Mouse (Mus musculus) CH12.LX (cell line): ENCODE results near the gene Zkscan1. TPM values are rescaled to one million over a fixed set of nuclear protein-coding genes. Genes with fewer than 3 reads are reported as not detected.

Experiments used
- polyA plus RNA-seq: library from polyadenylated mRNA; unstranded; fragments of >175 nt; gene quantifications from 2 replicates; pipeline ENCODE4 v1.2.1, GENCODE M21; 2012; ENCODE audit warnings: low read depth; ENCODE audit not compliant: insufficient read length
- total RNA-seq, 2 experiments: library from RNA; depleted of rRNA; stranded (reverse); fragments of 300-350 nt in 1 of 2; fragments of >200 nt in 1 of 2; gene quantifications; 2 replicates each; pipeline ENCODE4 v1.2.3; 2012 to 2014

The Zkscan1 gene
- total and polyA plus RNA-seq, 3 experiments: 9.2 to 10.7 (median 9.5) TPM

Other genes with a start within 250 kb of the Zkscan1 start
Only the 20 nearest of the 24 such genes appear.
- gene Cyp3a13, start 163.5 kb upstream of the Zkscan1 start, total RNA-seq (2012; rRNA removed): not detected in 2 replicates
- not detected in 2 replicates for gene Cyp3a13, start 163.5 kb upstream of the Zkscan1 start, total RNA-seq (2014; rRNA removed)
- 0.16 TPM in 1 of 2 replicates, not detected in the other for gene Cyp3a13, start 163.5 kb upstream of the Zkscan1 start, polyA plus RNA-seq
- not detected in 2 replicates for gene Gjc3, start 122.0 kb upstream of the Zkscan1 start, total RNA-seq (2012; rRNA removed)
- gene Gjc3, start 122.0 kb upstream of the Zkscan1 start, total RNA-seq (2014; rRNA removed): not detected in 2 replicates
- gene Gjc3, start 122.0 kb upstream of the Zkscan1 start, polyA plus RNA-seq: not detected in 2 replicates
- gene Azgp1, start 103.6 kb upstream of the Zkscan1 start, total RNA-seq (2012; rRNA removed): not detected in 2 replicates
- gene Azgp1, start 103.6 kb upstream of the Zkscan1 start, total RNA-seq (2014; rRNA removed): not detected in 2 replicates
- not detected in 2 replicates for gene Azgp1, start 103.6 kb upstream of the Zkscan1 start, polyA plus RNA-seq
- gene Smok3a, start 63.8 kb upstream of the Zkscan1 start, total RNA-seq (2012; rRNA removed): not detected in 2 replicates
- gene Smok3a, start 63.8 kb upstream of the Zkscan1 start, total RNA-seq (2014; rRNA removed): not detected in 2 replicates
- not detected in 2 replicates for gene Smok3a, start 63.8 kb upstream of the Zkscan1 start, polyA plus RNA-seq
- not detected in 2 replicates for gene Smok3b, start 63.7 kb upstream of the Zkscan1 start, total RNA-seq (2012; rRNA removed)
- gene Smok3b, start 63.7 kb upstream of the Zkscan1 start, total RNA-seq (2014; rRNA removed): not detected in 2 replicates
- gene Smok3b, start 63.7 kb upstream of the Zkscan1 start, polyA plus RNA-seq: not detected in 2 replicates
- not detected in 2 replicates for gene Smok3c, start 31.9 kb upstream of the Zkscan1 start, total RNA-seq (2012; rRNA removed)
- gene Smok3c, start 31.9 kb upstream of the Zkscan1 start, total RNA-seq (2014; rRNA removed): not detected in 2 replicates
- not detected in 2 replicates for gene Smok3c, start 31.9 kb upstream of the Zkscan1 start, polyA plus RNA-seq
- 9.0 and 10.8 TPM in 2 replicates for gene Zscan21, start 31.8 kb downstream of the Zkscan1 start, total RNA-seq (2012; rRNA removed)
- gene Zscan21, start 31.8 kb downstream of the Zkscan1 start, total RNA-seq (2014; rRNA removed): 9.0 and 9.6 TPM in 2 replicates
- gene Zscan21, start 31.8 kb downstream of the Zkscan1 start, polyA plus RNA-seq: 12.1 and 13.6 TPM in 2 replicates
- gene Zfp113, start 70.7 kb downstream of the Zkscan1 start, total RNA-seq (2012; rRNA removed): 5.2 and 5.8 TPM in 2 replicates
- gene Zfp113, start 70.7 kb downstream of the Zkscan1 start, total RNA-seq (2014; rRNA removed): 5.5 and 7.0 TPM in 2 replicates
- 4.1 and 4.4 TPM in 2 replicates for gene Zfp113, start 70.7 kb downstream of the Zkscan1 start, polyA plus RNA-seq
- 78.4 and 80.6 TPM in 2 replicates for gene Cops6, start 76.0 kb downstream of the Zkscan1 start, total RNA-seq (2012; rRNA removed)
- gene Cops6, start 76.0 kb downstream of the Zkscan1 start, total RNA-seq (2014; rRNA removed): 86.4 and 88.4 TPM in 2 replicates
- gene Cops6, start 76.0 kb downstream of the Zkscan1 start, polyA plus RNA-seq: 205 and 210 TPM in 2 replicates
- gene Ap4m1, start 86.9 kb downstream of the Zkscan1 start, total RNA-seq (2012; rRNA removed): 16.7 and 17.4 TPM in 2 replicates
- 20.4 and 21.5 TPM in 2 replicates for gene Ap4m1, start 86.9 kb downstream of the Zkscan1 start, total RNA-seq (2014; rRNA removed)
- gene Ap4m1, start 86.9 kb downstream of the Zkscan1 start, polyA plus RNA-seq: 26.3 and 27.5 TPM in 2 replicates
- gene Mcm7, start 87.3 kb downstream of the Zkscan1 start, total RNA-seq (2012; rRNA removed): 146 and 193 TPM in 2 replicates
- 206 and 209 TPM in 2 replicates for gene Mcm7, start 87.3 kb downstream of the Zkscan1 start, total RNA-seq (2014; rRNA removed)
- gene Mcm7, start 87.3 kb downstream of the Zkscan1 start, polyA plus RNA-seq: 267 and 277 TPM in 2 replicates
- 60.9 and 62.1 TPM in 2 replicates for gene Taf6, start 102.4 kb downstream of the Zkscan1 start, total RNA-seq (2012; rRNA removed)
- 59.8 and 60.2 TPM in 2 replicates for gene Taf6, start 102.4 kb downstream of the Zkscan1 start, total RNA-seq (2014; rRNA removed)
- 56.8 and 61.5 TPM in 2 replicates for gene Taf6, start 102.4 kb downstream of the Zkscan1 start, polyA plus RNA-seq
- 19.2 and 22.5 TPM in 2 replicates for gene Cnpy4, start 102.4 kb downstream of the Zkscan1 start, total RNA-seq (2012; rRNA removed)
- gene Cnpy4, start 102.4 kb downstream of the Zkscan1 start, total RNA-seq (2014; rRNA removed): 21.6 and 26.7 TPM in 2 replicates
- 24.9 and 31.0 TPM in 2 replicates for gene Cnpy4, start 102.4 kb downstream of the Zkscan1 start, polyA plus RNA-seq
- 0.84 and 1.4 TPM in 2 replicates for gene Mblac1, start 109.2 kb downstream of the Zkscan1 start, total RNA-seq (2012; rRNA removed)
- gene Mblac1, start 109.2 kb downstream of the Zkscan1 start, total RNA-seq (2014; rRNA removed): 0.17 TPM in 1 of 2 replicates, not detected in the other
- gene Mblac1, start 109.2 kb downstream of the Zkscan1 start, polyA plus RNA-seq: 0.31 and 0.41 TPM in 2 replicates
- gene Nxpe5, start 140.8 kb downstream of the Zkscan1 start, total RNA-seq (2012; rRNA removed): not detected in 2 replicates
- not detected in 2 replicates for gene Nxpe5, start 140.8 kb downstream of the Zkscan1 start, total RNA-seq (2014; rRNA removed)
- gene Nxpe5, start 140.8 kb downstream of the Zkscan1 start, polyA plus RNA-seq: not detected in 2 replicates
- gene Lamtor4, start 170.4 kb downstream of the Zkscan1 start, total RNA-seq (2012; rRNA removed): 42.0 and 44.0 TPM in 2 replicates
- 40.1 and 40.3 TPM in 2 replicates for gene Lamtor4, start 170.4 kb downstream of the Zkscan1 start, total RNA-seq (2014; rRNA removed)
- 24.5 and 35.5 TPM in 2 replicates for gene Lamtor4, start 170.4 kb downstream of the Zkscan1 start, polyA plus RNA-seq
- 11.2 and 15.9 TPM in 2 replicates for gene BC037034, start 178.9 kb downstream of the Zkscan1 start, total RNA-seq (2012; rRNA removed)
- gene BC037034, start 178.9 kb downstream of the Zkscan1 start, total RNA-seq (2014; rRNA removed): 4.4 and 4.5 TPM in 2 replicates
- 15.4 and 15.6 TPM in 2 replicates for gene BC037034, start 178.9 kb downstream of the Zkscan1 start, polyA plus RNA-seq
- 0.21 and 0.25 TPM in 2 replicates for gene Gal3st4, start 187.8 kb downstream of the Zkscan1 start, total RNA-seq (2012; rRNA removed)
- gene Gal3st4, start 187.8 kb downstream of the Zkscan1 start, total RNA-seq (2014; rRNA removed): not detected in 2 replicates
- not detected in 2 replicates for gene Gal3st4, start 187.8 kb downstream of the Zkscan1 start, polyA plus RNA-seq
- not detected in 2 replicates for gene Gm43720, start 194.9 kb downstream of the Zkscan1 start, total RNA-seq (2012; rRNA removed)
- gene Gm43720, start 194.9 kb downstream of the Zkscan1 start, total RNA-seq (2014; rRNA removed): not detected in 2 replicates
- not detected in 2 replicates for gene Gm43720, start 194.9 kb downstream of the Zkscan1 start, polyA plus RNA-seq
- not detected in 2 replicates for gene Gpc2, start 194.9 kb downstream of the Zkscan1 start, total RNA-seq (2012; rRNA removed)
- not detected in 2 replicates for gene Gpc2, start 194.9 kb downstream of the Zkscan1 start, total RNA-seq (2014; rRNA removed)
- not detected in 2 replicates for gene Gpc2, start 194.9 kb downstream of the Zkscan1 start, polyA plus RNA-seq